Mouse (Mus musculus): Measurements from ENCODE around the gene 4930522H14Rik. TPM values are rescaled to one million over a fixed set of nuclear protein-coding genes. Genes with fewer than 3 reads are reported as not detected.
A peak's percentile ranks its signal among the peaks of the same experiment; 100 is the strongest.

The 4930522H14Rik gene
- polyA plus RNA-seq, 1 experiment from 2014 or later: not detected

- Histone ChIP-seq H3K4me1 (no peaks in the 10 kb centered on the region), H3K9ac (no peak overlapping the region), H3K4me3 (no peak overlapping the region), H3K27ac (no peak overlapping the region), H3K27me3 (no peaks in the 10 kb centered on the region), H3K9me3 (no peaks in the 10 kb centered on the region), H3K4me2 (no peak overlapping the region), H3K36me3 (no peaks in the 10 kb centered on the region)
- no peak for ATAC-seq (ENCODE audit: insufficient number of reproducible peaks, low FRiP score, low TSS enrichment, low read depth)
- WGBS: 70% methylated on average over 15 of the region's 15 CpGs
These were observed 766 bp downstream of the 4930522H14Rik start for GRCm38 (mm10) chr4:109530245-109530816.

- Histone ChIP-seq H3K27me3 (no peaks in the 10 kb centered on the region), H3K9ac (no peak overlapping the region), H3K4me1 (no peaks in the 10 kb centered on the region), H3K4me3 (no peak overlapping the region), H3K4me2 (no peak overlapping the region), H3K36me3 (no peaks in the 10 kb centered on the region), H3K9me3 (no peaks in the 10 kb centered on the region), H3K27ac (no peak overlapping the region)
- WGBS: 5% methylated on average over 5 of the region's 5 CpGs
- ATAC-seq (ENCODE audit: insufficient number of reproducible peaks, low FRiP score, low TSS enrichment, low read depth): no peak
These were observed 26.2 kb downstream of the 4930522H14Rik start for GRCm38 (mm10) chr4:109504885-109505284.

- Histone ChIP-seq H3K27me3 (no peaks in the 10 kb centered on the region), H3K4me1 (no peaks in the 10 kb centered on the region), H3K9ac (no peak overlapping the region), H3K4me3 (no peak overlapping the region), H3K9me3 (no peaks in the 10 kb centered on the region), H3K36me3 (no peaks in the 10 kb centered on the region), H3K4me2 (no peak overlapping the region), H3K27ac (no peak overlapping the region)
- 49% methylated on average over 11 of the region's 11 CpGs for WGBS
- no peak for ATAC-seq (ENCODE audit: insufficient number of reproducible peaks, low FRiP score, low TSS enrichment, low read depth)
These were observed 32.6 kb downstream of the 4930522H14Rik start for GRCm38 (mm10) chr4:109498476-109498875.

GRCm38 (mm10) chr4:109493581-109493980 is 37.5 kb downstream of the 4930522H14Rik start:
- Histone ChIP-seq H3K4me3 (no peak overlapping the region), H3K36me3 (no peaks in the 10 kb centered on the region), H3K27ac (no peak overlapping the region), H3K27me3 (no peaks in the 10 kb centered on the region), H3K4me1 (no peaks in the 10 kb centered on the region), H3K4me2 (no peak overlapping the region), H3K9ac (no peak overlapping the region), H3K9me3 (no peaks in the 10 kb centered on the region)
- ATAC-seq (ENCODE audit: insufficient number of reproducible peaks, low FRiP score, low TSS enrichment, low read depth): no peak

- Histone ChIP-seq H3K4me3 (no peak overlapping the region), H3K4me1 (no peaks in the 10 kb centered on the region), H3K9me3 (no peaks in the 10 kb centered on the region), H3K9ac (no peak overlapping the region), H3K27me3 (no peaks in the 10 kb centered on the region), H3K27ac (no peak overlapping the region), H3K4me2 (no peak overlapping the region), H3K36me3 (no peaks in the 10 kb centered on the region)
- 63% methylated on average over 1 of the region's 1 CpGs for WGBS
- ATAC-seq (ENCODE audit: insufficient number of reproducible peaks, low FRiP score, low TSS enrichment, low read depth): no peak
These were observed 42.3 kb downstream of the 4930522H14Rik start for GRCm38 (mm10) chr4:109488812-109489211.

GRCm38 (mm10) chr4:109484621-109485020 is 46.5 kb downstream of the 4930522H14Rik start, which contains the start of gene Rnf11:
Gene Rnf11, minus strand, starts transcription at chr4:109484728.
- Histone ChIP-seq H3K4me1 (no peaks in the 10 kb centered on the region), H3K9me3 (no peaks in the 10 kb centered on the region), H3K9ac (no peak within 1 kb of the TSS), H3K4me3 (no peak within 1 kb of the TSS), H3K36me3 (no peaks in the 10 kb centered on the region), H3K27me3 (no peaks in the 10 kb centered on the region), H3K27ac (no peak within 1 kb of the TSS), H3K4me2 (no peak within 1 kb of the TSS)
- 74% methylated on average over 3 of the region's 3 CpGs for WGBS
- no peak for ATAC-seq (ENCODE audit: insufficient number of reproducible peaks, low FRiP score, low TSS enrichment, low read depth)

GRCm38 (mm10) chr4:109482701-109483100 is 48.4 kb downstream of the 4930522H14Rik start:
- 97% methylated on average over 1 of the region's 1 CpGs for WGBS
- Histone ChIP-seq H3K4me2 (no peak overlapping the region), H3K9ac (no peak overlapping the region), H3K27ac (no peak overlapping the region), H3K36me3 (no peaks in the 10 kb centered on the region), H3K4me3 (no peak overlapping the region), H3K9me3 (no peaks in the 10 kb centered on the region), H3K4me1 (no peaks in the 10 kb centered on the region), H3K27me3 (no peaks in the 10 kb centered on the region)
- ATAC-seq (ENCODE audit: insufficient number of reproducible peaks, low FRiP score, low TSS enrichment, low read depth): no peak

GRCm38 (mm10) chr4:109481424-109481823 is 49.7 kb downstream of the 4930522H14Rik start:
- no peak for ATAC-seq (ENCODE audit: insufficient number of reproducible peaks, low FRiP score, low TSS enrichment, low read depth)
- no peaks in the 10 kb centered on the region for H3K36me3 ChIP-seq
- no peaks in the 10 kb centered on the region for H3K9me3 ChIP-seq
- H3K4me1 ChIP-seq: no peaks in the 10 kb centered on the region
- no peaks in the 10 kb centered on the region for H3K27me3 ChIP-seq
- H3K27ac ChIP-seq: no peak overlapping the region
- no peak overlapping the region for H3K9ac ChIP-seq
- no peak overlapping the region for H3K4me2 ChIP-seq
- H3K4me3 ChIP-seq: no peak overlapping the region
- WGBS: 86% methylated on average over 2 of the region's 2 CpGs

- ATAC-seq (ENCODE audit: insufficient number of reproducible peaks, low FRiP score, low TSS enrichment, low read depth): no peak
- no peaks in the 10 kb centered on the region for H3K27me3 ChIP-seq
- no peaks in the 10 kb centered on the region for H3K36me3 ChIP-seq
- 89% methylated on average over 3 of the region's 3 CpGs for WGBS
- no peak overlapping the region for H3K9ac ChIP-seq
- H3K4me2 ChIP-seq: no peak overlapping the region
- no peaks in the 10 kb centered on the region for H3K9me3 ChIP-seq
- H3K4me1 ChIP-seq: peaks cover 5% of the 10 kb centered on the region; the same call in 1 of the 2 replicates
- no peak overlapping the region for H3K4me3 ChIP-seq
- no peak overlapping the region for H3K27ac ChIP-seq
These were observed 53.6 kb downstream of the 4930522H14Rik start for GRCm38 (mm10) chr4:109477454-109477853.

- Histone ChIP-seq H3K36me3 (no peaks in the 10 kb centered on the region), H3K9me3 (no peaks in the 10 kb centered on the region), H3K27ac (peak overlapping the region; percentile 94), H3K27me3 (no peaks in the 10 kb centered on the region), H3K4me3 (peak overlapping the region; percentile 88), H3K9ac (peak overlapping the region; percentile 98), H3K4me1 (peaks cover 5% of the 10 kb centered on the region; the same call in 1 of the 2 replicates), H3K4me2 (peak overlapping the region; percentile 65)
- under 1% methylated on average over 35 of the region's 39 CpGs for WGBS
- peak; percentile 98 for ATAC-seq (ENCODE audit: insufficient number of reproducible peaks, low FRiP score, low TSS enrichment, low read depth)
These were observed 54.5 kb downstream of the 4930522H14Rik start for GRCm38 (mm10) chr4:109476554-109477014.

GRCm38 (mm10) chr4:109475577-109476553 is 55.2 kb downstream of the 4930522H14Rik start:
- Histone ChIP-seq H3K4me3 (peak overlapping the region; percentile 88), H3K27ac (peak overlapping the region; percentile 94), H3K9ac (peak overlapping the region; percentile 98), H3K36me3 (no peaks in the 10 kb centered on the region), H3K4me1 (peaks cover 5% of the 10 kb centered on the region; the same call in 1 of the 2 replicates), H3K9me3 (no peaks in the 10 kb centered on the region), H3K27me3 (no peaks in the 10 kb centered on the region), H3K4me2 (peak overlapping the region; percentile 65)
- under 1% methylated on average over 58 of the region's 68 CpGs for WGBS
- ATAC-seq (ENCODE audit: insufficient number of reproducible peaks, low FRiP score, low TSS enrichment, low read depth): peak; percentile 50

- H3K9ac ChIP-seq: no peak overlapping the region
- H3K4me3 ChIP-seq: peak overlapping the region; percentile 88
- ATAC-seq (ENCODE audit: insufficient number of reproducible peaks, low FRiP score, low TSS enrichment, low read depth): no peak
- no peaks in the 10 kb centered on the region for H3K27me3 ChIP-seq
- H3K4me1 ChIP-seq: peaks cover 5% of the 10 kb centered on the region; the same call in 1 of the 2 replicates
- peak overlapping the region; percentile 65 for H3K4me2 ChIP-seq
- H3K9me3 ChIP-seq: no peaks in the 10 kb centered on the region
- 40% methylated on average over 2 of the region's 2 CpGs for WGBS
- H3K36me3 ChIP-seq: no peaks in the 10 kb centered on the region
- no peak overlapping the region for H3K27ac ChIP-seq
These were observed 56.0 kb downstream of the 4930522H14Rik start for GRCm38 (mm10) chr4:109475078-109475477.
